Mouse (Mus musculus) liver, embryonic 13.5 days (tissue): ENCODE measurements around the gene Qtrt1. TPM values are rescaled to one million over a fixed set of nuclear protein-coding genes. Genes with fewer than 3 reads are reported as not detected.

Source experiments
- ATAC-seq: fragments of 200-750 bp; cut with Nextera tagmentation; 2 replicates; pipeline ENCODE4 v1.8.0; 2017; ENCODE audit warnings: low read depth, mild to moderate bottlenecking, moderate number of reproducible peaks, moderate library complexity
- DNase-seq: peaks from one replicate; pipeline ENCODE4 v3.0.0; 2022
- H3K27ac ChIP-seq: fragments of 300-500 bp; sonication (generic); 2 replicates; pipeline ENCODE4 v1.5.1; 2015; ENCODE audit warnings: moderate library complexity, mild to moderate bottlenecking, inconsistent platforms
- H3K27me3 ChIP-seq: fragments of 300-500 bp; sonication (generic); 2 replicates; pipeline ENCODE4 v1.6.1; 2015; ENCODE audit warnings: mild to moderate bottlenecking, inconsistent platforms
- H3K36me3 ChIP-seq: fragments of 300-500 bp; sonication (generic); 2 replicates; pipeline ENCODE4 v1.6.1; 2015; ENCODE audit warnings: mild to moderate bottlenecking, inconsistent platforms
- H3K4me1 ChIP-seq: fragments of 300-500 bp; sonication (generic); replicated peaks from 2 replicates; pipeline ENCODE4 v1.6.1; 2015; ENCODE audit warnings: inconsistent platforms
- H3K4me2 ChIP-seq: fragments of 300-500 bp; sonication (generic); 2 replicates; pipeline ENCODE4 v1.6.1; 2015; ENCODE audit warnings: inconsistent platforms, mild to moderate bottlenecking, moderate library complexity
- H3K4me3 ChIP-seq: fragments of 300-500 bp; sonication (generic); replicated peaks from 2 replicates; pipeline ENCODE4 v1.5.1; 2015; ENCODE audit warnings: mild to moderate bottlenecking, inconsistent platforms
- H3K9ac ChIP-seq: fragments of 300-500 bp; sonication (generic); 2 replicates; pipeline ENCODE4 v1.6.1; 2015; ENCODE audit warnings: mild to moderate bottlenecking, inconsistent platforms
- H3K9me3 ChIP-seq: fragments of 300-500 bp; sonication (generic); replicated peaks from 2 replicates; pipeline ENCODE4 v1.6.1; 2016; ENCODE audit warnings: inconsistent platforms
- WGBS: fragments of 180-500 bp; shearing (Covaris S2); methylation state at CpG from one replicate; pipeline ENCODE4 v1.1.7; 2015; ENCODE audit not compliant: insufficient replicate concordance; 5-methylcytosine and 5-hydroxymethylcytosine counted together
- polyA plus RNA-seq: library from polyadenylated mRNA; unstranded; fragments of >200 nt; fragmentation: Nextera tagmentation; extraction: Ambion mirVana; gene quantifications from 2 replicates; pipeline ENCODE4 v1.2.1, GENCODE M21; 2015

The Qtrt1 gene
- polyA plus RNA-seq, 1 experiment from 2014 or later: 28.6 TPM

DNA sequence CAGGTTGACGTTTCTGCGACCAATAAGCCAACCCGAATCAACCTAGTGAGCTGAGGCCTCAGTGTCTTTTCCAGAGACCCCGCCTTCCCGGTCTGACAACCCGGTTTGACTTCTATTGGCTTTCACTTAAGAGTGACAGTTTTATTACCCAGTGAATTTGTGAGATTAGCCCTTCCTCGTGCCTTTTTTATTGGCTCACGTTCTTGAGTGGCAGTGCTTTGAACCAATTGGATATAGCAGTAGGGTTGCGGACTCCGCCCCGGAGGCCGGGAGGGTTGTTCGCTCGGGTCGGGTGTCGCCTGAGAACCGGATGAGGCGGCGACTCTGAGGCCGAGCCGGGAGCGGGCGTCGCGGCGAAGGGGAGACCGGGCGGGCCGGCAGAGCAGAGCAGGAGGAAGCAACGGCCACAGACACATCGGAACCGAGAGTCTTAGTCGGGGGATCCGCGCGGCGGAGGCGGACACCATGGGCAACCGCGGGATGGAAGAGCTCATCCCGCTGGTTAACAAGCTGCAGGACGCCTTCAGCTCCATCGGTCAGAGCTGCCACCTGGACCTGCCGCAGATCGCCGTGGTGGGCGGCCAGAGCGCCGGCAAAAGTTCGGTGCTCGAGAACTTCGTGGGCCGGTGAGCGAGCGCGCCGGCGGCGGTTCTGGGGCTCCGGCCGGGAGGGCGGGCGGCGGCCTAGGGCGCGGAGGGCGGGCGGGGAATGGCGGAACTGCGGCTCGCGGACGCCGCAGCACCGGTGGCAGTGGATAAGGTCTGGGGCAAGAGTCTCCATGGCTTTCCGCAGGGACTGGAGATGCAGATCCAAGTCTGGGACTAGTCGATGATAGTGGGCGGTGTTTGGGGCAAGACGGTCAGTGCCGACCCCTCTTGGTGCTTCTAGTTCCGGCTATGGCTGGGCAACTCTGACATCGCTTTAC lies 13.3 kb downstream of the Qtrt1 start, which contains the start of gene Dnm2:
Gene Dnm2, plus strand, starts transcription at position 278 of the 925 bp plus-strand sequence.
- Histone ChIP-seq H3K36me3 (peaks cover 29% of the 10 kb centered on the region), H3K27me3 (no peaks in the 10 kb centered on the region), H3K27ac (peak within 1 kb of the TSS; percentile 95), H3K4me3 (peak within 1 kb of the TSS; percentile 91), H3K4me1 (peaks cover 58% of the 10 kb centered on the region), H3K9me3 (no peaks in the 10 kb centered on the region), H3K4me2 (peak within 1 kb of the TSS; percentile 90), H3K9ac (peak within 1 kb of the TSS; percentile 97)
- WGBS: under 1% methylated on average over 82 of the region's 82 CpGs
- ATAC-seq: peak; percentile 98
- peak; percentile 99 for DNase-seq

DNA sequence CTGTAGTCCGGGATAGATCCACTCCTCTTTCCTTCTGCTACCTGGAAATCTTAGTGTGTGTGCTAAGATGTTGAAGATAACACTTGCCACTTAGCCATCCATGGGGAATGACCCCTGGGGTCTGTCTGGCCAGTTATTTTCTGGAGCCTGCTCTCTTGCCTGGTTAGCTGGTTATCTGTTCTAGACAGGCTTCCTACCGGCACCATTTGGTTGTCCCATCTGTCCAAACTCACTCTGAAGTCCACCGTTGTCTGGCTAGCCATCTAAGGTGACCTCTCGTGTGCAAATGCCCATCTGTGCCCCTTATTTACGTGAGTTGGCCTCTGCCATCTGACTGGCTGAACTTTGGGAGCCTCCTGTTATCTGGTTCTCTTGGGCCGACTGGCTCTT lies 13.9 kb downstream of the Qtrt1 start:
- Histone ChIP-seq H3K36me3 (peaks cover 22% of the 10 kb centered on the region), H3K4me3 (peak overlapping the region; percentile 91), H3K4me1 (peaks cover 64% of the 10 kb centered on the region), H3K4me2 (peak overlapping the region; percentile 90), H3K27me3 (no peaks in the 10 kb centered on the region), H3K9ac (peak overlapping the region; percentile 97), H3K9me3 (no peaks in the 10 kb centered on the region), H3K27ac (peak overlapping the region; percentile 95)
- DNase-seq: peak; percentile 45
- no peak for ATAC-seq
- 1% methylated on average over 6 of the region's 6 CpGs for WGBS

GRCm38 (mm10) chr9:21426013-21426412 lies 14.4 kb downstream of the Qtrt1 start:
- peak overlapping the region; percentile 95 for H3K27ac ChIP-seq
- peaks cover 68% of the 10 kb centered on the region for H3K4me1 ChIP-seq
- 0% methylated on average over 1 of the region's 1 CpGs for WGBS
- no peaks in the 10 kb centered on the region for H3K9me3 ChIP-seq
- DNase-seq: no peak
- no peaks in the 10 kb centered on the region for H3K27me3 ChIP-seq
- peak overlapping the region; percentile 97 for H3K9ac ChIP-seq
- peak overlapping the region; percentile 91 for H3K4me3 ChIP-seq
- peaks cover 18% of the 10 kb centered on the region for H3K36me3 ChIP-seq
- ATAC-seq: no peak
- peak overlapping the region; percentile 90 for H3K4me2 ChIP-seq

GRCm38 (mm10) chr9:21426525-21426924 lies 14.9 kb downstream of the Qtrt1 start:
- H3K4me3 ChIP-seq: peak overlapping the region; percentile 91
- no peak for DNase-seq
- no peak for ATAC-seq
- WGBS: 25% methylated on average over 2 of the region's 2 CpGs
- H3K27me3 ChIP-seq: no peaks in the 10 kb centered on the region
- no peaks in the 10 kb centered on the region for H3K9me3 ChIP-seq
- peaks cover 73% of the 10 kb centered on the region for H3K4me1 ChIP-seq
- peak overlapping the region; percentile 95 for H3K27ac ChIP-seq
- H3K9ac ChIP-seq: peak overlapping the region; percentile 97
- H3K36me3 ChIP-seq: peaks cover 12% of the 10 kb centered on the region
- peak overlapping the region; percentile 90 for H3K4me2 ChIP-seq

DNA sequence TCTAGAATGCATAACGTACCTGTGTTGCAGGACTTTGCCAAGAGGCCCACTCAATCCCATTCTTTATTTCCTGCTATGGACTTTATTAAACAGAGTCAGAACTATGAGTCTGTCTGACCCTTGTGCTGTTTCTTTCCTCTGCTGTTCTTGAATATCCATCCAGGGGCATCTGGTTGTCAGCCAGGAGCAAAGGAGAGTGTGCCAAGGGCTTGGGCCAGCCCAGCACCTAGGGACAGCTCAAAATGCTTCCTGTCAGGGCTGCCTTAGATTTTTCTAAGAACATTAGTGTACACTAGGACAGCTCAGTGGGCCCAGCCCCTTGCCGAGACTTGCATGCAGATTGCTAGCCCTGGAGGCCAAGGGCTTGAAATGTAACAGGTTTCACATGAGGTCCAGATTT lies 16.1 kb downstream of the Qtrt1 start:
- peaks cover 80% of the 10 kb centered on the region for H3K4me1 ChIP-seq
- peak overlapping the region; percentile 21; the same call in 1 of the 2 replicates for H3K4me2 ChIP-seq
- 72% methylated on average over 2 of the region's 2 CpGs for WGBS
- H3K9ac ChIP-seq: no peak overlapping the region
- no peak for ATAC-seq
- H3K9me3 ChIP-seq: no peaks in the 10 kb centered on the region
- H3K27me3 ChIP-seq: no peaks in the 10 kb centered on the region
- H3K4me3 ChIP-seq: no peak overlapping the region
- DNase-seq: no peak
- H3K36me3 ChIP-seq: 0 out of 2 replicates have a peak, but pooled peaks cover 2% of the 10 kb centered on the region
- H3K27ac ChIP-seq: no peak overlapping the region

DNA sequence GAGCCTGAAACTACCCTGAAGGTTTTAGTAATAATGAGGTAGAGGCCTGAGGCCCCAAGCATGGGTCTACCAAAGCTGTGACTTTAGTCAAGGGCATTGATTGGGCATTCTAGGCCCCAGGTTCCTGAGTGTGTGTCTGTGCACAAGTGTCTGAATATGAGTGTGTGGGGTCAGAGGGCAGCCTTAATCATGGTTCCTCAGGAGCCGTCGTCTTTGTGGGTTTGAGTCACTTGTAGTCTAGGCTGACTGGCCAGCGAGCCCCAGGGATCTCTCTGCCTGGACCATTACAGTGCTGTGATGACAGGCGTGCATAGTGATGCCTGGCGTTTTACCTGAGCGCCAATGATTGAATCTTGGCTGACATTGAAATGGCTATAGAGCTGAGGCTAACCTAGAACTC lies 16.5 kb downstream of the Qtrt1 start:
- no peaks in the 10 kb centered on the region for H3K9me3 ChIP-seq
- H3K4me2 ChIP-seq: no peak overlapping the region
- peaks cover 78% of the 10 kb centered on the region for H3K4me1 ChIP-seq
- no peak for DNase-seq
- WGBS: 77% methylated on average over 6 of the region's 6 CpGs
- no peaks in the 10 kb centered on the region for H3K36me3 ChIP-seq
- no peak for ATAC-seq
- no peak overlapping the region for H3K4me3 ChIP-seq
- no peaks in the 10 kb centered on the region for H3K27me3 ChIP-seq
- no peak overlapping the region for H3K27ac ChIP-seq
- no peak overlapping the region for H3K9ac ChIP-seq

- H3K4me3 ChIP-seq: no peak overlapping the region
- H3K27ac ChIP-seq: no peak overlapping the region
- peaks cover 6% of the 10 kb centered on the region; the same call in 1 of the 2 replicates for H3K36me3 ChIP-seq
- ATAC-seq (no peak), DNase-seq (no peak)
- H3K27me3 ChIP-seq: no peaks in the 10 kb centered on the region
- peaks cover 83% of the 10 kb centered on the region for H3K4me1 ChIP-seq
- H3K9me3 ChIP-seq: no peaks in the 10 kb centered on the region
- H3K9ac ChIP-seq: no peak overlapping the region
- 79% methylated on average over 7 of the region's 7 CpGs for WGBS
- no peak overlapping the region for H3K4me2 ChIP-seq
Measured at GRCm38 (mm10) chr9:21430724-21431123, 19.1 kb downstream of the Qtrt1 start.

- WGBS: 83% methylated on average over 7 of the region's 7 CpGs
- Histone ChIP-seq H3K27me3 (no peaks in the 10 kb centered on the region), H3K4me3 (no peak overlapping the region), H3K27ac (no peak overlapping the region), H3K4me1 (peaks cover 83% of the 10 kb centered on the region), H3K9ac (no peak overlapping the region), H3K9me3 (no peaks in the 10 kb centered on the region), H3K4me2 (no peak overlapping the region), H3K36me3 (peaks cover 6% of the 10 kb centered on the region; the same call in 1 of the 2 replicates)
- no peak for ATAC-seq
- no peak for DNase-seq
Measured at GRCm38 (mm10) chr9:21432066-21432465, 20.4 kb downstream of the Qtrt1 start.

- DNase-seq: no peak
- WGBS: 84% methylated on average over 8 of the region's 8 CpGs
- peaks cover 82% of the 10 kb centered on the region for H3K4me1 ChIP-seq
Measured at GRCm38 (mm10) chr9:21433766-21434165, 22.1 kb downstream of the Qtrt1 start.

DNA sequence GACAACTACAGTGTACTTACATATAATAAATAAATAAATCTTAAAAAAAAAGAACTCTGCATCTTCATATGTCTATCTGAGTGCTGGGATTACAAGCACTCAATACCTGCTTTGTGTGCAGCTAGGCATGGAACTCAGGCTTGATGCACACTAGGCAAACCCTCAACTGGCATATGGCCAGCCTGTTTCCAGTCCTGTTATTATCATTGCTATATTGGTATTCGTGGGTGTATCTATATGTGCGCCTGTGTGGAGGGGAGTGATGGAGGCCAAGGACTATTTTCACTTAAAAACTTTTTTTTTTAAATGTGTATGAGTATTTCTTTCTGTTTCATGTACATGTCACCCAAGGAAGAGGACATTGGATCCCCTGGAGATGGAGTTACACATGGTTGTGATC lies 22.8 kb downstream of the Qtrt1 start:
- Histone ChIP-seq H3K27me3 (no peaks in the 10 kb centered on the region), H3K4me3 (no peak overlapping the region), H3K4me2 (no peak overlapping the region), H3K27ac (no peak overlapping the region), H3K9ac (no peak overlapping the region), H3K4me1 (peaks cover 82% of the 10 kb centered on the region), H3K36me3 (peaks cover 6% of the 10 kb centered on the region; the same call in 1 of the 2 replicates), H3K9me3 (no peaks in the 10 kb centered on the region)
- 87% methylated on average over 2 of the region's 2 CpGs for WGBS
- ATAC-seq: no peak
- no peak for DNase-seq

More at GRCm38 (mm10) chr9:21433766-21434165, 22.1 kb downstream of the Qtrt1 start:
- H3K36me3 ChIP-seq: peaks cover 6% of the 10 kb centered on the region; the same call in 1 of the 2 replicates
- H3K4me2 ChIP-seq: no peak overlapping the region
- H3K4me3 ChIP-seq: no peak overlapping the region
- H3K9ac ChIP-seq: peak overlapping the region; percentile 9; the same call in 1 of the 2 replicates
- H3K27ac ChIP-seq: 0 out of 2 replicates have a peak overlapping the region, but pooled peaks have one; percentile 13
- no peaks in the 10 kb centered on the region for H3K27me3 ChIP-seq
- H3K9me3 ChIP-seq: no peaks in the 10 kb centered on the region
- no peak for ATAC-seq

GRCm38 (mm10) chr9:21435777-21436635 lies 24.4 kb downstream of the Qtrt1 start:
- DNase-seq: no peak
- Histone ChIP-seq H3K27ac (no peak overlapping the region), H3K9ac (no peak overlapping the region), H3K27me3 (no peaks in the 10 kb centered on the region), H3K4me1 (peaks cover 81% of the 10 kb centered on the region), H3K36me3 (peaks cover 11% of the 10 kb centered on the region; the same call in 1 of the 2 replicates), H3K4me3 (no peak overlapping the region), H3K9me3 (no peaks in the 10 kb centered on the region), H3K4me2 (no peak overlapping the region)
- WGBS: 42% methylated on average over 7 of the region's 7 CpGs
- no peak for ATAC-seq
